ENCODE assay signal across 13 mouse cellular contexts in the genomic region with DNA sequence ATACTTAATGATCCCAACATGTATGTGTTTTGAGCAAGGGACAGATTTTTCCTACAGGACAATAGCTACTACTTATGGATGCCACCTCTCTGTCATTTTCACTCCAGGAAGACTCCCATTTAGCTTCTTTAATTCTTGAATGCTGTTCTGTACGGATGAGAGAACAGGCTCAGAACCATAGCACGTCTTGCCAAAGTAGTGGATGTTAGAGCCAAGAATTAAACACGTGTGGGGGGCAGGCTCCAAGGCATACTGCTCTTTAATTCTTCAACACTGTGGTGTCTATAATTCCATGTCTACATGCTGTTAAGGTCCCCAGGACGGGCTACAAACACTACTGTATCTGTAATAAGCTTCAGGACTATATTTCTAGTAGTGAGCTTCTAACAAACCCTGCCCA.
"Had no signal": no experiment of that assay in that cellular context is flagged by ENCODE, and none has a peak within 500 bp of the region (broad histone marks: within the 10 kb centered on the region; RNA-seq: fewer than 3 reads in every experiment).

No protein-coding gene starts in this region.

- H3K9me3 ChIP-seq: limb, embryonic 13.5 days; midbrain, embryonic 12.5 days; neural tube, embryonic 15.5 days had no signal

- H3K4me2 ChIP-seq: limb, embryonic 13.5 days; midbrain, embryonic 12.5 days; neural tube, embryonic 15.5 days had no signal

- H3K36me3 ChIP-seq: limb, embryonic 13.5 days; midbrain, embryonic 12.5 days; neural tube, embryonic 15.5 days had no signal

- H3K9ac ChIP-seq: limb, embryonic 13.5 days; liver, embryonic 14.5 days; midbrain, embryonic 12.5 days; neural tube, embryonic 15.5 days had no signal

- H3K27ac ChIP-seq: layer of hippocampus, adult 2 months; limb, embryonic 13.5 days; liver, embryonic 14.5 days; midbrain, embryonic 12.5 days; neural tube, embryonic 15.5 days; stomach, postnatal 0 days had no signal

- H3K4me3 ChIP-seq: layer of hippocampus, adult 2 months; limb, embryonic 13.5 days; midbrain, embryonic 12.5 days; myocyte; neural tube, embryonic 15.5 days had no signal

- DNase-seq: kidney, postnatal 10 days; kidney, postnatal 4 days; left cerebral cortex, postnatal 4 days; lung, adult 18-20 months; right cerebral cortex, adult 18-20 months; thymus, postnatal 4 days had no signal

- H3K27me3 ChIP-seq: limb, embryonic 13.5 days; midbrain, embryonic 12.5 days; neural tube, embryonic 15.5 days had no signal
